Mouse (Mus musculus): Measurements from ENCODE around the gene Tmem30b. TPM values are rescaled to one million over a fixed set of nuclear protein-coding genes. Genes with fewer than 3 reads are reported as not detected.
"Not testable (repeated sequence)": the region's sequence is repeated elsewhere in the genome, so short reads cannot be mapped to it uniquely, and the experiment has no call there.

The Tmem30b gene
- polyA plus RNA-seq, 1 experiment = 15.5 TPM

- peaks cover 5% of the 10 kb centered on the region for H3K4me1 ChIP-seq (ENCODE audit: control insufficient read depth, insufficient read depth, low read length)
- peak within 1 kb of the TSS; percentile 72 for H3K4me3 ChIP-seq (replicated peaks; ENCODE audit: extremely low read depth, low read depth, low read length)
- TF ChIP-seq POLR2A (IDR thresholded peaks at IDR 0.05; ENCODE audit: borderline replicate concordance, extremely low read depth, low read depth, low read length) (no peak; the same call in 1 of the 2 replicates), CTCF (IDR thresholded peaks at IDR 0.05; ENCODE audit: insufficient read depth, low read length) (no peak)
- DNase-seq = peak; percentile 81
- WGBS = 2% methylated on average over 55 of the region's 61 CpGs
These were observed 38.5 kb upstream of the Tmem30b start, which contains the start of gene Prkch for GRCm38 (mm10) chr12:73584610-73585240. Gene Prkch, plus strand, starts transcription at chr12:73584796.

- DNase-seq = peak; percentile 55
- Histone ChIP-seq H3K4me1 (ENCODE audit: control insufficient read depth, insufficient read depth, low read length) (peaks cover 5% of the 10 kb centered on the region), H3K4me3 (replicated peaks; ENCODE audit: extremely low read depth, low read depth, low read length) (peak overlapping the region; percentile 72)
- TF ChIP-seq POLR2A (IDR thresholded peaks at IDR 0.05; ENCODE audit: borderline replicate concordance, extremely low read depth, low read depth, low read length) = peak; percentile 40; the same call in 1 of the 2 replicates
- TF ChIP-seq CTCF (IDR thresholded peaks at IDR 0.05; ENCODE audit: insufficient read depth, low read length) = peak; percentile 65
- WGBS = 8% methylated on average over 33 of the region's 33 CpGs
These were observed 37.8 kb upstream of the Tmem30b start for GRCm38 (mm10) chr12:73583813-73584609.

- no peak overlapping the region for H3K4me3 ChIP-seq (replicated peaks; ENCODE audit: extremely low read depth, low read depth, low read length)
- DNase-seq = no peak
- TF ChIP-seq POLR2A (IDR thresholded peaks at IDR 0.05; ENCODE audit: borderline replicate concordance, extremely low read depth, low read depth, low read length) = no peak
- TF ChIP-seq CTCF (IDR thresholded peaks at IDR 0.05; ENCODE audit: insufficient read depth, low read length) = no peak
- 50% methylated on average over 9 of the region's 9 CpGs for WGBS
- peaks cover 5% of the 10 kb centered on the region for H3K4me1 ChIP-seq (ENCODE audit: control insufficient read depth, insufficient read depth, low read length)
These were observed 37.1 kb upstream of the Tmem30b start for GRCm38 (mm10) chr12:73583318-73583717.

GRCm38 (mm10) chr12:73580811-73581210 is 34.6 kb upstream of the Tmem30b start:
- 83% methylated on average over 7 of the region's 7 CpGs for WGBS
- TF ChIP-seq CTCF (IDR thresholded peaks at IDR 0.05; ENCODE audit: insufficient read depth, low read length) (no peak), POLR2A (IDR thresholded peaks at IDR 0.05; ENCODE audit: borderline replicate concordance, extremely low read depth, low read depth, low read length) (no peak)
- DNase-seq = no peak
- Histone ChIP-seq H3K4me1 (ENCODE audit: control insufficient read depth, insufficient read depth, low read length) (peaks cover 12% of the 10 kb centered on the region), H3K4me3 (replicated peaks; ENCODE audit: extremely low read depth, low read depth, low read length) (no peak overlapping the region)

DNA sequence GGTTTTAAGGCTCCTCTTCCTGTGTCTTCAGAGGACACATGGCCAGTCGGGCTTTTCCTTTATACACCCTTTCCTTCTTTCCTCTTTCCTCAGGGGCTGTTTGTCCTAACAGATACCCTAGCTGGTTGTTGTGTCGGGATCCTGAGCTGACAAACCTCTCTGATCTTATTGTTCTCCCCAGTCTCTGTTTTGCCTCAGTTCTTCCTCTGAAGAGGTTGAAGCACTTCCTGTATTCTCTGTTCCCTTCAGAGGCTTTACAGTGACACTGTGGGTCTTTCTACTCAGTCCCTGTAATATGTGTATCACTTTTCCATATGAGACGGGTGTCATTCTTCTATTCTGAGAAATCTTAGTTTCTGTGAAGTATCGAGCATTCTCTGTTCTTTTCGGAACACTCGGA is 31.9 kb upstream of the Tmem30b start:
- 43% methylated on average over 6 of the region's 6 CpGs for WGBS
- Histone ChIP-seq H3K4me3 (replicated peaks; ENCODE audit: extremely low read depth, low read depth, low read length) (no peak overlapping the region), H3K4me1 (ENCODE audit: control insufficient read depth, insufficient read depth, low read length) (peaks cover 6% of the 10 kb centered on the region)
- DNase-seq = no peak
- no peak for TF ChIP-seq POLR2A (IDR thresholded peaks at IDR 0.05; ENCODE audit: borderline replicate concordance, extremely low read depth, low read depth, low read length)
- TF ChIP-seq CTCF (IDR thresholded peaks at IDR 0.05; ENCODE audit: insufficient read depth, low read length) = no peak

GRCm38 (mm10) chr12:73574632-73575031 is 28.4 kb upstream of the Tmem30b start:
- WGBS = 30% methylated on average over 15 of the region's 15 CpGs
- no peak for DNase-seq
- H3K4me3 ChIP-seq (replicated peaks; ENCODE audit: extremely low read depth, low read depth, low read length) = peak overlapping the region; percentile 12
- H3K4me1 ChIP-seq (ENCODE audit: control insufficient read depth, insufficient read depth, low read length) = peaks cover 6% of the 10 kb centered on the region
- TF ChIP-seq POLR2A (IDR thresholded peaks at IDR 0.05; ENCODE audit: borderline replicate concordance, extremely low read depth, low read depth, low read length) (no peak), CTCF (IDR thresholded peaks at IDR 0.05; ENCODE audit: insufficient read depth, low read length) (no peak)

GRCm38 (mm10) chr12:73565620-73565969 is 19.4 kb upstream of the Tmem30b start:
- DNase-seq = no peak

DNA sequence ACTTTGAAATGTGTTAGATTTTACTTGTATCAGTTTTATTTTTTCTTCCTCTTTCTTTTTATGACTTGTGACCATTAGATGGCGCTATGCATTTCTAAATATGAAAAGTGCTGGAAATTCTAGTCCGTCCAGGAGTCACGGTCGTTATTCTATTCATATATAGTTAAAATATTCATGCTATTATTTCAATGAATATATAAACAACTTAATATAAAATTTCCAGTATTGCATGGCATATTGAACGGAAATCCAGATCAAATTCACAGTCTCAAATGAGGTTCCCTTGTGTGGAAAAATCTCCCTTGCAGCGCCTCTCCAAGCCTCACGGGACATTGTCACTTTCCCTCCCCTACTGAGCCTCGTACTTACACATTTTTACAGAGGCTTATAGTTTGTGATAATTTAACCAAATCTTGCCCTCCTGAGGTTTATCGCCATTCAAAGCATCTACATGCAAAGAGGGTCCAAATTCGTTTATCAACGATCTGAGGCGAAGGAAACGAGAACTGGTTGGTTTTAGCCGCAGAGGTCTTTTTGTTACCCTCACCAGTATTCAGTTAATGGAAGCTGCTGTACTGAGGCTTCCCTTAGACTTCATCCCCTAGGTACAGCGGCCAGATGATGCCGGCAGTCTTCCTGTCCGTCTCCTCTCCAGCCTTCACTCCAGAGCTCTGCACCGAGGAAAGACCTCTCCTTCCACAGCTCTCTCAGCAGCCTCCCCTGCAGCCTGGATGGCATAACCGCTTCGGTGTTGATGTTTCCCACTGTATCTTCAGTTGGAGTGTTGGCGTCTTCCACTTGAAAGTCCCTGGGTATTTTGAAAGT is 18.8 kb upstream of the Tmem30b start:
- 14% methylated on average over 21 of the region's 21 CpGs for WGBS
- no peak for TF ChIP-seq POLR2A (IDR thresholded peaks at IDR 0.05; ENCODE audit: borderline replicate concordance, extremely low read depth, low read depth, low read length)
- TF ChIP-seq CTCF (IDR thresholded peaks at IDR 0.05; ENCODE audit: insufficient read depth, low read length) = peak; percentile 40; the same call in 1 of the 2 replicates
- Histone ChIP-seq H3K4me1 (ENCODE audit: control insufficient read depth, insufficient read depth, low read length) (peaks cover 7% of the 10 kb centered on the region), H3K4me3 (replicated peaks; ENCODE audit: extremely low read depth, low read depth, low read length) (peak overlapping the region; percentile 46)
- no peak for DNase-seq

More at GRCm38 (mm10) chr12:73565620-73565969, 19.4 kb upstream of the Tmem30b start:
- Histone ChIP-seq H3K4me1 (ENCODE audit: control insufficient read depth, insufficient read depth, low read length) (peaks cover 7% of the 10 kb centered on the region), H3K4me3 (replicated peaks; ENCODE audit: extremely low read depth, low read depth, low read length) (no peak overlapping the region)
- 67% methylated on average over 11 of the region's 11 CpGs for WGBS
- TF ChIP-seq CTCF (IDR thresholded peaks at IDR 0.05; ENCODE audit: insufficient read depth, low read length) = no peak
- no peak for TF ChIP-seq POLR2A (IDR thresholded peaks at IDR 0.05; ENCODE audit: borderline replicate concordance, extremely low read depth, low read depth, low read length)

- no peak for TF ChIP-seq CTCF (IDR thresholded peaks at IDR 0.05; ENCODE audit: insufficient read depth, low read length)
- TF ChIP-seq POLR2A (IDR thresholded peaks at IDR 0.05; ENCODE audit: borderline replicate concordance, extremely low read depth, low read depth, low read length) = no peak
- WGBS = 34% methylated on average over 10 of the region's 10 CpGs
- no peak overlapping the region for H3K4me3 ChIP-seq (replicated peaks; ENCODE audit: extremely low read depth, low read depth, low read length)
- H3K4me1 ChIP-seq (ENCODE audit: control insufficient read depth, insufficient read depth, low read length) = peaks cover 7% of the 10 kb centered on the region
- DNase-seq = no peak
These were observed 18.0 kb upstream of the Tmem30b start for GRCm38 (mm10) chr12:73564176-73564575.

DNA sequence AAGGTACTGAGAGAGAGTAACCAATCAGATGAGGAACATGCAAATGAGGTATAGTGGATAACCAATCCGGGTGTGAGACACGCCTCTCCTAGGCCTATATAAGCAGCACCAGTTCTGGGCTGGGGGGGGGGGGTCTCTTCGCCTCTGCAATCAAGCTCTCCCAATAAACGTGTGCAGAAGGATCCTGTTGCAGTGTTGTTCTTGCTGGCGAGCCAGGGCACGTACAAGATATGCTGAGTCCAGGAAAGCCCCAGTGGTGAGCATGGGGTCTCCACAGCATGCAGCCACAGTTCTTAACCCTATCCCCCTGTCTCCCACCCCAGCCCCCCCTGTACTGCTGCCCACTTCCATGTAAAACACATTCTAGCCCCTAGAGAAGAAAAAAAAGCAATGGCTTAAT is 16.9 kb upstream of the Tmem30b start:
- not testable (repeated sequence) for H3K4me3 ChIP-seq (replicated peaks; ENCODE audit: extremely low read depth, low read depth, low read length); H3K4me1 ChIP-seq (ENCODE audit: control insufficient read depth, insufficient read depth, low read length); DNase-seq
- WGBS = 79% methylated on average over 6 of the region's 6 CpGs
